Mouse (Mus musculus) limb, embryonic 14.5 days (tissue): Measurements from ENCODE around the gene Hist2h2be. TPM values are rescaled to one million over a fixed set of nuclear protein-coding genes. Genes with fewer than 3 reads are reported as not detected.
"Not testable (repeated sequence)": the region's sequence is repeated elsewhere in the genome, so short reads cannot be mapped to it uniquely, and the experiment has no call there.

Experiments used
- ATAC-seq: fragments of 200-750 bp; cut with Nextera tagmentation; 2 replicates; pipeline ENCODE4 v1.8.0; 2017; ENCODE audit warnings: low read depth, moderate number of reproducible peaks, moderate TSS enrichment; ENCODE audit not compliant: low FRiP score
- DNase-seq: peaks from one replicate; pipeline ENCODE4 v3.0.0-alpha.2; 2015; ENCODE audit warnings: low spot score
- H3K27ac ChIP-seq: fragments of 300-500 bp; sonication (generic); replicated peaks from 2 replicates; pipeline ENCODE4 v1.5.1; 2014; ENCODE audit warnings: low read depth, mild to moderate bottlenecking, low read length, moderate library complexity, mixed read lengths
- H3K27me3 ChIP-seq: fragments of 300-500 bp; sonication (generic); 2 replicates; pipeline ENCODE4 v1.6.1; 2014; ENCODE audit warnings: low read length, mixed read lengths; ENCODE audit not compliant: control insufficient read depth, insufficient read depth
- H3K36me3 ChIP-seq: fragments of 300-500 bp; sonication (generic); 2 replicates; pipeline ENCODE4 v1.6.1; 2014; ENCODE audit warnings: mild to moderate bottlenecking, low read length, moderate library complexity, mixed read lengths; ENCODE audit not compliant: control insufficient read depth, insufficient read depth
- H3K4me1 ChIP-seq: fragments of 300-500 bp; sonication (generic); 2 replicates; pipeline ENCODE4 v1.6.1; 2014; ENCODE audit warnings: antibody characterized with exemption, low read length, mixed read lengths; ENCODE audit not compliant: control insufficient read depth, insufficient read depth
- H3K4me2 ChIP-seq: fragments of 300-500 bp; sonication (generic); replicated peaks from 2 replicates; pipeline ENCODE4 v1.6.1; 2014; ENCODE audit warnings: low read depth, mild to moderate bottlenecking, low read length, moderate library complexity; ENCODE audit not compliant: severe bottlenecking
- H3K4me3 ChIP-seq: fragments of 300-500 bp; sonication (generic); replicated peaks from 2 replicates; pipeline ENCODE4 v1.5.1; 2014; ENCODE audit warnings: low read length
- H3K9ac ChIP-seq: fragments of 300-500 bp; sonication (generic); 2 replicates; pipeline ENCODE4 v1.6.1; 2014; ENCODE audit warnings: mild to moderate bottlenecking, low read depth, low read length, moderate library complexity; ENCODE audit not compliant: severe bottlenecking
- H3K9me3 ChIP-seq: fragments of 300-500 bp; sonication (generic); 2 replicates; pipeline ENCODE4 v1.6.1; 2016; ENCODE audit warnings: low read length; ENCODE audit not compliant: control insufficient read depth
- POLR2A ChIP-seq: fragments of 200-500 bp; IDR thresholded peaks from 2 replicates; pipeline ENCODE4 v1.8.0; 2012; ENCODE audit warnings: inconsistent platforms, mild to moderate bottlenecking, moderate library complexity, borderline replicate concordance; ENCODE audit not compliant: insufficient read depth, insufficient read length; ENCODE audit errors: extremely low read depth
- WGBS: fragments of 180-500 bp; shearing (Covaris S2); extraction: QIAGEN DNeasy Blood & Tissue Kit; methylation state at CpG from one replicate; pipeline ENCODE4 v1.1.7; 2014; 5-methylcytosine and 5-hydroxymethylcytosine counted together
- polyA plus RNA-seq, 2 experiments: library from polyadenylated mRNA; depleted of rRNA in 1 of 2; stranded (reverse) in 1 of 2; unstranded in 1 of 2; fragments of >200 nt; fragmentation: Nextera tagmentation in 1 of 2; extraction: Ambion mirVana in 1 of 2; gene quantifications; 2 replicates each; pipeline versions ENCODE4 v1.2.1 to v1.2.3; 2012 to 2014

Gene Hist2h2be
- polyA plus RNA-seq, 2 experiments = 5.2 to 8.5 TPM

DNA sequence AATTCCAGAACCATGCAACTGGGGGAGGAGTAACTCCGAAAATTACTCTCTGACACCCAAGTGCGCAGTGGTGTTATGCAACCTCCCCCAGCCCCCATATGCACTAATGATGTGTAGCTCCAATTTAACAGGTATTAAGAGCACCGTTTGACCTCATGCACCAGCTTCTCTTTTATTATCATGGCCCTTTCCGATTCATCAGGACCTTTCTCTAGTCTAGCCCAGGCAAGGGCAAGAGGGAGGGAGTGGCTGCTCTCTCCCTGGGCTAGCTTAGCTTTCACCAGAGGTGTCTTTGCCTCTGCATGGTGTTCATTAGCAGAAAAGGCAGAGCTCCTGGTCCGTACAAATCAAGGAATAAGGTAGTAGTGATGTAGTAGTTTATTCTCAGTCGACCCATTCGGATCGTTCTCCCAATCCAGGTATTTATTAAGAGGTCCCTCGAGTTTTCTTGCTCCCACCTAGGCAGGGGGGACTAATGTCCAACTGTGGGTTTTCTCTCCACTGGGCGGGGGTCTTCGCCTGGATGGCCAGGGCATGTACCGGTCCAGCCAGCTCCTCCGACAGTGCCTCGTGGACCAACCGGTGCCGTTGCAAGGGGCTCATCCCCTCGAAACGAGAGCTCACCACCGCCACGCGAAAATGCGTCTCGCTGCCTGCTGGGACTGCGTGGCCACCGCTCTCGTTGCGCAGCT lies 24.3 kb upstream of the Hist2h2be start:
- Histone ChIP-seq H3K9me3 (no peaks in the 10 kb centered on the region), H3K36me3 (0 out of 2 replicates have a peak, but pooled peaks cover under 1% of the 10 kb centered on the region), H3K4me2 (peak overlapping the region; percentile 95), H3K27me3 (no peaks in the 10 kb centered on the region), H3K27ac (peak overlapping the region; percentile 96), H3K9ac (peak overlapping the region; percentile 81), H3K4me3 (peak overlapping the region; percentile 68), H3K4me1 (peaks cover 12% of the 10 kb centered on the region)
- no peak for TF ChIP-seq POLR2A
- 17% methylated on average over 26 of the region's 27 CpGs for WGBS
- DNase-seq (no peak), ATAC-seq (no peak; the same call in 1 of the 2 replicates)

DNA sequence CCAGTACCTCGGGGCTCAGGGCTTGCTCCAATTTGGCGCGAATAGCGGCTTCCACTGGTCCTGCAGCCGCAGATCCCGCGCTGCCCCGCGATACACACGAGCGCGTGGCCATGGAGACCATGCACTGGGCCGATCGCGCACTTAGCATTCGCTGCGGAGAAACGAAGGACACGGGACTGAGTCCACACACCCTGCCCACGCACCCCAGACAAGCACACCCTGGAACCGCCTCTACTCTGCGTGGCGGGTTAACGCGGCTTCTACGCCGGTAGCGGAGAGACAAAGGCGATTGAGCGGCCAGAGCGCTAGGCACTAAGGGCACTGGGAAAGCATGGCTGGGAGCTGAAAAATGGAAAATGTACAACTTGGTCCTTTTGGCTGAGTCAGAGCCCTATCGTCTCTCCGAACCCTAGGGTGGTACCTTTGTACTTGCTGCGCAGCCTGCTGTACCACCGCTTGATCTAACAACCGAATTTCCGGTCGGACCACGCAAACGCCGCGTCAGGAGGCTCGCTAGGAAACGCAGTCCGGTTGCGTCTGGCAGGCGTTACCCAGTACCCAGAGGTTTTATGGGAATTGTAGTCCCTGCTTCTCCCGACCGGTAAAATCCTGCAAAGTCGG lies 23.7 kb upstream of the Hist2h2be start:
- Histone ChIP-seq H3K36me3 (no peaks in the 10 kb centered on the region), H3K9me3 (no peaks in the 10 kb centered on the region), H3K4me2 (peak overlapping the region; percentile 95), H3K4me1 (peaks cover 12% of the 10 kb centered on the region), H3K27me3 (no peaks in the 10 kb centered on the region), H3K9ac (peak overlapping the region; percentile 81), H3K27ac (peak overlapping the region; percentile 96), H3K4me3 (peak overlapping the region; percentile 68)
- peak; percentile 91; the same call in 1 of the 2 replicates for TF ChIP-seq POLR2A
- under 1% methylated on average over 49 of the region's 50 CpGs for WGBS
- ATAC-seq (peak; percentile 96), DNase-seq (peak; percentile 95)

DNA sequence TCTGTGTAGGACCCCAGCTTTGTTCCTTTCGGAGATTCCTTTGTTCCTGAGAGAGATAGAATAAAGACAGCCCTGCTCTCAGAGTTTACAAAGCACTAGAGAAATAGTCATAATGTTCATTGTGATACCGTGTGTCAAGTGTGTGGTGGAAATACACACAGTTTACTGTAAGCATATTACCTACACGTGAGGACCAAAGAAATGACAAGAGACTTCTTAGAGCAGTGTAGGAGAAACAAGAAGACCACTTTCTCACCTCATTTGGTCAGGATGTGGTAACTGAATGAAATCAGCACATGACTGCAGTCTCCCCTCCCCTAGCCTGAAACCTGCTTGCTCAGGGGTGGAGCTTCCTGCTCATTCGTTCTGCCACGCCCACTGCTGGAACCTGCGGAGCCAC lies 22.7 kb upstream of the Hist2h2be start:
- Histone ChIP-seq H3K27me3 (no peaks in the 10 kb centered on the region), H3K4me2 (peak overlapping the region; percentile 95), H3K9me3 (no peaks in the 10 kb centered on the region), H3K36me3 (no peaks in the 10 kb centered on the region), H3K27ac (no peak overlapping the region), H3K4me1 (peaks cover 12% of the 10 kb centered on the region), H3K9ac (no peak overlapping the region), H3K4me3 (peak overlapping the region; percentile 68)
- DNase-seq (no peak), ATAC-seq (no peak)
- 4% methylated on average over 6 of the region's 6 CpGs for WGBS
- TF ChIP-seq POLR2A = no peak

DNA sequence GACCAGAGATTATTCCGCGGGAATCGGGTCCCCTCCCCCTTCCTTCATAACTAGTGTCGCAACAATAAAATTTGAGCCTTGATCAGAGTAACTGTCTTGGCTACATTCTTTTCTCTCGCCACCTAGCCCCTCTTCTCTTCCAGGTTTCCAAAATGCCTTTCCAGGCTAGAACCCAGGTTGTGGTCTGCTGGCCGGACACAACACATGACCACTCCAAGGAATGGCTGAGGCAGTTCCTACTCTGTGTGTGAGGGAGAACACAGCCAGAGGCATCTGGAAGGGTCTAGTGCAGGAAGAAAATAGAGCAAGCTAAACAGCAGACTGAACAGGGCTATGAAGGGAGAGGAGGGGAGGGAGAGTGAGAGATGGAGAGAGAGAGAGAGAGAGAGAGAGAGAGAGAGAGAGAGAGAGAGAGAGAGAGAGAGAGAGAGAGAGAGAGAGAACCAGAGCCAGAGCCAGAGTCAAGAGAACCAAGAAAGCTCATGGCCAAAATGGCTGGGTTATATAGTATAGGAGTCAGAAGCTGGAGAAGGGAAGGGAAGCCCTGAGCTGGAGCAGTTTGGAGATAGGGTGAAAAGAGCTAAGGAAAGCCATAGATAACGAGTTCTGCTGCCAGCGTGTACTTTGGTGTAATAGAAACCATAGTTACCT lies 22.2 kb upstream of the Hist2h2be start:
- 27% methylated on average over 6 of the region's 8 CpGs for WGBS
- H3K9me3 ChIP-seq, H3K27ac ChIP-seq, H3K9ac ChIP-seq, H3K27me3 ChIP-seq, DNase-seq, H3K4me2 ChIP-seq, ATAC-seq, H3K36me3 ChIP-seq, H3K4me3 ChIP-seq: not testable (repeated sequence)
- peaks cover 12% of the 10 kb centered on the region for H3K4me1 ChIP-seq

DNA sequence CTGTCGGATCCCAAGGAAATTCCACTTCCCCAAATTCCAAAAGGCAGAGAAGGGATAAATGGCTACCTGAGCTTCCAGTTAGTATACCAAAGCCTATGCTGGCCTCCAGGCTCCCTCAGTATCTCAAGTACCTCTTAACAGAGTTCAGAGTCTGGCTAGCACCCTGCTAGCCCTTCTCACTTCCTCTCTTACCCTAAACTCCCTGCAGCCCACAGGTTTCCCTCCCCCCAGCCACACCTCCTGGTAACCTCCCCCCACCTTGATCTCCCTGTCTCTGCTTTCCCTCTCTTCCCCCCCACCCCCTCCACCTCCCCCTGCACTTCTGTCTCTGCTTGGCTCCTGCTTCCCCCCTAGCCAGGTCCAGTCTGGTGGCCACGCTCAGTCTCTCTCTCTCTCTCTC lies 21.2 kb upstream of the Hist2h2be start:
- H3K4me2 ChIP-seq = no peak overlapping the region
- DNase-seq = no peak
- peaks cover 12% of the 10 kb centered on the region for H3K4me1 ChIP-seq
- H3K27me3 ChIP-seq = no peaks in the 10 kb centered on the region
- no peak for TF ChIP-seq POLR2A
- H3K36me3 ChIP-seq = no peaks in the 10 kb centered on the region
- no peak overlapping the region for H3K4me3 ChIP-seq
- H3K9ac ChIP-seq = no peak overlapping the region
- no peaks in the 10 kb centered on the region for H3K9me3 ChIP-seq
- WGBS = 48% methylated on average over 2 of the region's 2 CpGs
- no peak overlapping the region for H3K27ac ChIP-seq
- no peak for ATAC-seq
